Mouse (Mus musculus): ENCODE measurements around the gene Suclg1. TPM values are rescaled to one million over a fixed set of nuclear protein-coding genes. Genes with fewer than 3 reads are reported as not detected.
A peak's percentile ranks its signal among the peaks of the same experiment; 100 is the strongest.

Gene Suclg1
- total RNA-seq (2018; cell fraction: chromatin; rRNA removed) = 10 to 100 TPM in 17 of 26 experiments, 1 to 10 TPM in 9; 2.9 to 29.4 (median 13.3) TPM
- total RNA-seq (2018; cell fraction: cytosol; rRNA removed) = 10 to 100 TPM; 36.9 to 60.1 (median 49.0) TPM
- total RNA-seq (2018; cell fraction: nucleus; rRNA removed) = 10 to 100 TPM in 23 of 26 experiments, 1 to 10 TPM in 3; 5.4 to 30.9 (median 15.2) TPM
- polyA plus RNA-seq (2018) = 45.9 to 74.0 TPM (median 51.2 TPM) in 3 replicates

- peak within 1 kb of the TSS; percentile 87 for H3K27ac ChIP-seq
- peaks cover 48% of the 10 kb centered on the region for H3K79me2 ChIP-seq (ENCODE audit: inconsistent target)
- no peaks in the 10 kb centered on the region for H3K36me3 ChIP-seq (ENCODE audit: inconsistent target)
- WGBS (ENCODE audit: missing documents) = under 1% methylated on average over 53 of the region's 58 CpGs
- peak within 1 kb of the TSS; percentile 73 for H3K4me3 ChIP-seq (ENCODE audit: inconsistent target)
Observed at GRCm38 (mm10) chr6:73248237-73249048, at the start of gene Suclg1. Gene Suclg1 (plus strand): TSS chr6:73248382.

DNA sequence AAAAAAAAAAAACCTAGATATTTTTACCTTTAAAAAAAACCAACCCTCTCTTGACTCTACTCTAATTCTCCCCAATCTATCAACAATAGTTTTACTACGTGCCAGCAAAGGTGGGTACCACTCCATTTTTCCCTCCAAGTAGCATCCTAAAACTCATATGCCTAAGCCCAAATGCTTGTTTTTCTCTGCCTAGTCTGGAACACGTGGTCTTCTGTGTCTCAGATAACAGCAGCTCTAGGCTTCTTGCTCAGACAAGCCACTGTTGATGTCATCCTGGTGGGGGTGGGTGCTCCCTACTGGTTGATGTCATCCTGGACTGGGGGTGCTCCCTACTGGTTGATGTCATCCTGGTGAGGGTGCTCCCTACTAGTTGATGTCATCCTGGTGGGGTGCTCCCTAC, 44.5 kb upstream of the Suclg1 start:
- no peaks in the 10 kb centered on the region for H3K36me3 ChIP-seq (ENCODE audit: inconsistent target)
- 100% methylated on average over 2 of the region's 2 CpGs for WGBS (ENCODE audit: missing documents)
- no peaks in the 10 kb centered on the region for H3K79me2 ChIP-seq (ENCODE audit: inconsistent target)
- H3K4me3 ChIP-seq (ENCODE audit: inconsistent target) = no peak overlapping the region
- no peak overlapping the region for H3K27ac ChIP-seq

- no peak overlapping the region for H3K27ac ChIP-seq
- no peaks in the 10 kb centered on the region for H3K36me3 ChIP-seq (ENCODE audit: inconsistent target)
- 84% methylated on average over 4 of the region's 4 CpGs for WGBS (ENCODE audit: missing documents)
- no peaks in the 10 kb centered on the region for H3K79me2 ChIP-seq (ENCODE audit: inconsistent target)
- no peak overlapping the region for H3K4me3 ChIP-seq (ENCODE audit: inconsistent target)
Observed at GRCm38 (mm10) chr6:73204937-73205336, 43.2 kb upstream of the Suclg1 start.

DNA sequence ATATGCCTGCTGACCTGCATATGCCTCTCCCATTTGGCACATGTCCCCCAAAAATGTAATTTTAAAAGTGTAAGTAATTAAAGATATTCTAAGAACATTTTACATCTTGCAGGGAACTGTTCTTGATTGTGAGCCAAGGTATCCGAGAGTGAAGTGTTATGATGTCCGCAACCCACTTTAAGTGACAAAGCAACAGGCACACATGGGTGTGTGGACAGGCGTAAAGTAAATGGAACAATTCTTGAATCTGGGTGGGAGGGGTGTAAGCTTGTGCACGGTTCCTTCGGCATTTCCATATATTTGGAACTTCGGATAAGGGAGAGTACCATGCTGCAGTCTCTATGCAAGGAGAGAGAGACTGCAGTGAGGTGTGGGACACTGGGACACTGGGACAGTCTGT, 38.6 kb upstream of the Suclg1 start:
- Histone ChIP-seq H3K36me3 (ENCODE audit: inconsistent target) (no peaks in the 10 kb centered on the region), H3K4me3 (ENCODE audit: inconsistent target) (no peak overlapping the region)

GRCm38 (mm10) chr6:73210445-73210972, 37.7 kb upstream of the Suclg1 start:
- Histone ChIP-seq H3K27ac (peak overlapping the region; percentile 97), H3K79me2 (ENCODE audit: inconsistent target) (no peaks in the 10 kb centered on the region), H3K36me3 (ENCODE audit: inconsistent target) (no peaks in the 10 kb centered on the region), H3K4me3 (ENCODE audit: inconsistent target) (no peak overlapping the region)
- WGBS (ENCODE audit: missing documents) = 0% methylated on average over 4 of the region's 4 CpGs

More for the DNA sequence above, 38.6 kb upstream of the Suclg1 start:
- H3K27ac ChIP-seq = peak overlapping the region; percentile 91
- no peaks in the 10 kb centered on the region for H3K79me2 ChIP-seq (ENCODE audit: inconsistent target)
- 97% methylated on average over 6 of the region's 6 CpGs for WGBS (ENCODE audit: missing documents)

DNA sequence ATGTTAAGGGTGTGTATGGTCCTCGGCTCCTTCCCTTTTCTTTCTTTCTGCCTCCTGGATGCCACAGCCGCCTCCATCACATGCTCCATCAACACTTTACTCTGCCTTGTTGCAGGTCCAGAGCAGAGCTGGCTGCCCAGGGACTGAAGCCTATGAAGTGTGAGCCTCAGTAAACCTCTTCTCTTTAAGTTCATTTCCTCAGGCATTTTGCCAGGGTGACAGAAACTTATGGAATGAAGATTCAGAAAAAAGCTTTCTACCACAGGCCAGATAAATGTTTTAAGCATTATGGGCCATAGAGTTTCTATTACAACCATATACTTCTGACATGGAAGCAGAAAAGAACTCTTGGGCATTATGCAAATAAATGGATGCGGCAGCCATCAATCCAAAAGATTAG, 37.1 kb upstream of the Suclg1 start:
- H3K4me3 ChIP-seq (ENCODE audit: inconsistent target) = no peak overlapping the region
- 46% methylated on average over 3 of the region's 3 CpGs for WGBS (ENCODE audit: missing documents)
- peak overlapping the region; percentile 97 for H3K27ac ChIP-seq
- H3K36me3 ChIP-seq (ENCODE audit: inconsistent target) = no peaks in the 10 kb centered on the region
- no peaks in the 10 kb centered on the region for H3K79me2 ChIP-seq (ENCODE audit: inconsistent target)

DNA sequence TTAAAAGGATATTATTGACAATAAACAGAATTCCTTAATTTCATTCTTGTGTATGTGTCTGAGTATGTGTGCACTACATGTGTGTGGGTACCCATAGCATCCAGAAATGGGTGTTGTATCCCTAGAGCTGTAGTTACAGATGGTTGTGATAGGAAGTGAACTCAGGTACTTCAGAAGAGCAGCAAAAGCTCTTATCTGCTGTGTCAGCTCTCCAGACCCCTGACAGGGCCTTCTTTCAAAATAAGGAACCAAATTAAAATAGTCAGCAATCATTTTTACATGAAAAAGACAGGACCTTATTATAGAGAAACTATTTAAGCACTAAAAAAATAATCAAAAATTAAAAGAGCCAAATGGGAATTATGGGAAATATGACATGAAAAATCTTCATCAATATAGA, 36.6 kb upstream of the Suclg1 start:
- no peaks in the 10 kb centered on the region for H3K36me3 ChIP-seq (ENCODE audit: inconsistent target)
- H3K27ac ChIP-seq = peak overlapping the region; percentile 97
- H3K79me2 ChIP-seq (ENCODE audit: inconsistent target) = no peaks in the 10 kb centered on the region
- no peak overlapping the region for H3K4me3 ChIP-seq (ENCODE audit: inconsistent target)

DNA sequence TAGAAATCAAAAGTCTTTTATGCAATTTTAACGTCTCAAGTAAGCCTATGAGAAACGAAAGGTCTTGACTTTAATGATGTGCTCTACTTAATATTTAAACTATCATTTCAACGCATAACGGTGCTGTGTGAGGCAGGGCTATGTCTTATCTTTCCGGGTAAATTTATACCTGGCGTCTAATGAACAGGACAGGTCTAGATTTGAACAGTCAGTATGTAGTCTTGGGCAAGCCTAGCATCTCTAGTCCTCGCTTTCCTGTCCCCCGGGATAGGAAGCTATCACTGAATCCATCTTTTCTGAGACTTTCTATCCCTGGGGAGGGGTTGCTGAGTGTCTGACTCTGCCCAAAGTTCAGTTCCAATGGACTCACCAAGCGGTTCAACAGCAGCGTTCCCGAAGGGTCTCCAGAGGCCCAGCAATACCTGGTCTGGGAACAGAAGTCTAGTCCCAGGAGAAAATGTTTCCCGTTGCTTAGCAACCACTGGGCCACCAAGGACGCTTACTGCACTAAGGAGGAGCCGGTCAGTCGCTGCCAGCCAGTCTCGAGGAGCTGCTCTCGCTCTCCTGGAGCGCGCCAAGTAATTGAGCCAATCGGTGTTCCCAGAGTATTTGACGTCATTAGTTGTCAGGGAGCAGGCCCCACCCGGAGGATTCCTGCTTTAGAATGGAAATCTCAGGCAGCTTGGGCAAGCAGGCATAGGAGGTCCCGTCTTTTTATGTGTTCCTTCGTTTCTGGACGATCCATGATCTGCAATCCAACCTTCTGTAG, 26.8 kb upstream of the Suclg1 start, which contains the start of gene Dnah6:
TSS of gene Dnah6 (minus strand) at position 463 of the 769 bp plus-strand sequence.
- no peaks in the 10 kb centered on the region for H3K36me3 ChIP-seq (ENCODE audit: inconsistent target)
- H3K4me3 ChIP-seq (ENCODE audit: inconsistent target) = peak within 1 kb of the TSS; percentile 22
- H3K27ac ChIP-seq = peak within 1 kb of the TSS; percentile 17; the same call in 1 of the 2 replicates
- 46% methylated on average over 25 of the region's 25 CpGs for WGBS (ENCODE audit: missing documents)
- no peaks in the 10 kb centered on the region for H3K79me2 ChIP-seq (ENCODE audit: inconsistent target)

DNA sequence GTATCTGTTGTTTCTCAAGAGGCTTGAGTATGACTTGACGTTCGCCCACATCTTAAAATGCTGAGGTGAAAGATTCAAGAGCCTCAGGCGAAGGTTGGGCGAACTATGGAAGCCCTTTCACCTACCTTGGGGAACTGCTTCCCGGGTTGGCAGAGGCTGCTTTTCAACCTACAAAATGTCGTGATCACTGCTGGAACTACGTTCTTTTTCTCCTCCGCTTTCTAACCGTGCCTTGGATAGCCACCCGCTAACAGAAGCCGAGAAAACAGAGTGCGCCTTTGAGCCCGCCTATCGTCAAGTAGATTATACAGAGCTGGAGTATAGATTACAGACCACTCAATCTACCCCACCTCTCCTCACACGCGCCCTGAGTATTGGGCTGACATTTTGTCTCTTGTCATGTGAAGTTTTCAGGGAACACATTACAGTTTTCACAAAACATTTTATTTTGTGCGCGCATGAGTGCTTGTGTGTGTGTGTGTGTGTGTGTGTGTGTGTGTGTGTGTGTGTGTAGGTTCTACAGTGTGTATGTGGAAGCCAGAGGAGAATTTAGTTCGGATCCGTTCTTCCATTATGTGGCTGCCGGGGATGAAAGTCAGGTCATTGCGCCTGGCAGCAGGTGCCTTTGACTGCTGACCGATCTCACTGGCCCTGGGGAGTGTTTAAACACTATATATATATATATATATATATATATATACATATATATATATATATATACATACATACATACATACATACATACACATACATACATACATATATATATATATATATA, 26.0 kb upstream of the Suclg1 start:
- WGBS (ENCODE audit: missing documents) = 48% methylated on average over 21 of the region's 23 CpGs
- Histone ChIP-seq H3K4me3 (ENCODE audit: inconsistent target) (peak overlapping the region; percentile 22), H3K36me3 (ENCODE audit: inconsistent target) (no peaks in the 10 kb centered on the region), H3K79me2 (ENCODE audit: inconsistent target) (no peaks in the 10 kb centered on the region), H3K27ac (peak overlapping the region; percentile 17; the same call in 1 of the 2 replicates)

- Histone ChIP-seq H3K27ac (no peak overlapping the region), H3K36me3 (ENCODE audit: inconsistent target) (no peaks in the 10 kb centered on the region), H3K79me2 (ENCODE audit: inconsistent target) (no peaks in the 10 kb centered on the region), H3K4me3 (ENCODE audit: inconsistent target) (no peak overlapping the region)
- 78% methylated on average over 6 of the region's 10 CpGs for WGBS (ENCODE audit: missing documents)
Observed at GRCm38 (mm10) chr6:73222841-73223526, 25.2 kb upstream of the Suclg1 start.

GRCm38 (mm10) chr6:73227376-73228158, 20.6 kb upstream of the Suclg1 start:
- no peak overlapping the region for H3K4me3 ChIP-seq (ENCODE audit: inconsistent target)
- 51% methylated on average over 7 of the region's 10 CpGs for WGBS (ENCODE audit: missing documents)
- peak overlapping the region; percentile 27 for H3K27ac ChIP-seq
- no peaks in the 10 kb centered on the region for H3K36me3 ChIP-seq (ENCODE audit: inconsistent target)
- H3K79me2 ChIP-seq (ENCODE audit: inconsistent target) = no peaks in the 10 kb centered on the region

DNA sequence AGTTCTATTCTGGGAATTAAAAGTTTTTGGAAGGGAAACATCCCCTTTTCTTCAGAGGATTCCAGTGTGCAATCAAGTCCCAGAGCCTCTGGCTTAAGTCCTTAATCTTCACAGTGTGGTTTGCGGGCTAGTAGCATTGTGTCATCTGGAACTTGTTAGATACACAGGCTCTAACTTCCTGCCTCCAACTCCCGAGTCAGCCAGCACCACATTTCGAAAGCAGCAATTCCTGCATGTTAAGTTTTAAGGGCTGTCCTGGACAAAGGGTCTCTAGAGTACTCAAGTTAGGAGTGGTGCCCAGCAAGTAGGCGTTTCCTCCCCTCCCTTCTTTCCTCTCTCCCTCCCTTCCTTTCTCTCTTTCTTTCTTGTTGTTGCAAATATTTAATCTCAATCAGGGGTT, 19.8 kb upstream of the Suclg1 start:
- H3K4me3 ChIP-seq (ENCODE audit: inconsistent target) = no peak overlapping the region
- no peaks in the 10 kb centered on the region for H3K79me2 ChIP-seq (ENCODE audit: inconsistent target)
- H3K36me3 ChIP-seq (ENCODE audit: inconsistent target) = no peaks in the 10 kb centered on the region
- 0 out of 2 replicates have a peak overlapping the region, but pooled peaks have one; percentile 32 for H3K27ac ChIP-seq
- WGBS (ENCODE audit: missing documents) = 8% methylated on average over 4 of the region's 4 CpGs

DNA sequence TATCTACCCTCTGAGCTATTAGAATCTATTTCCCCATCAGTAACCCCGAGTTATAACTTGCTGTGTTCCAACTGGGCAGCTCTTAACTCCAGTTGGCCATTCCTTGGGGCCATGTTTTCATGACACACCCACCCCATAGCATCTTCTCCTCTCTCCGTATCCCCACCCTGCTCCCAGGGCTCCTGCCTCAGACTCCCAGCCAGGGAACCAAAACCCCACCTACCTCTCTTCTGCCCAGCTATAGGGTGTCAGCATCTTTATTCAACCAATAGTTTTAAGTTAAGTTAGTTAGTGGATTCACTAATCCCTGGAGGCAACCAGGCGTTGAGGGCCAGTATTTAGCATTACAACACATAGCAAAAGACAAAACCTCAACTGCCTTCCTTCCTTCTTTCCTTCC, 19.3 kb upstream of the Suclg1 start:
- 0 out of 2 replicates have a peak overlapping the region, but pooled peaks have one; percentile 32 for H3K27ac ChIP-seq
- whole genome bisulfite sequencing (ENCODE audit: missing documents) = 65% methylated on average over 3 of the region's 3 CpGs
- no peaks in the 10 kb centered on the region for H3K79me2 ChIP-seq (ENCODE audit: inconsistent target)
- H3K36me3 ChIP-seq (ENCODE audit: inconsistent target) = no peaks in the 10 kb centered on the region
- no peak overlapping the region for H3K4me3 ChIP-seq (ENCODE audit: inconsistent target)
